Mouse (Mus musculus) liver, embryonic 11.5 days (tissue): ENCODE measurements around the gene Capn8. TPM values are rescaled to one million over a fixed set of nuclear protein-coding genes. Genes with fewer than 3 reads are reported as not detected.

Experiments used
- ATAC-seq: fragments of 200-750 bp; cut with Nextera tagmentation; replicated peaks from 2 replicates; pipeline ENCODE4 v1.8.0; 2017; ENCODE audit warnings: moderate number of reproducible peaks, mild to moderate bottlenecking, moderate TSS enrichment, moderate library complexity; ENCODE audit not compliant: low FRiP score
- DNase-seq: peaks from one replicate; pipeline ENCODE4 v3.0.0-alpha.2; 2017; ENCODE audit warnings: low spot score
- H3K27ac ChIP-seq: fragments of 300-500 bp; sonication (generic); 2 replicates; pipeline ENCODE4 v1.5.1; 2014; ENCODE audit warnings: mild to moderate bottlenecking, low read depth, low read length, control low read depth
- H3K27me3 ChIP-seq: fragments of 300-500 bp; sonication (generic); replicated peaks from 2 replicates; pipeline ENCODE4 v1.6.1; 2014; ENCODE audit warnings: low read length, mixed read lengths; ENCODE audit not compliant: control insufficient read depth, insufficient read depth
- H3K36me3 ChIP-seq: fragments of 300-500 bp; sonication (generic); 2 replicates; pipeline ENCODE4 v1.6.1; 2014; ENCODE audit warnings: mild to moderate bottlenecking, low read length, moderate library complexity, mixed read lengths; ENCODE audit not compliant: control insufficient read depth, insufficient read depth
- H3K4me1 ChIP-seq: fragments of 300-500 bp; sonication (generic); replicated peaks from 2 replicates; pipeline ENCODE4 v1.6.1; 2014; ENCODE audit warnings: low read length, mixed read lengths; ENCODE audit not compliant: control insufficient read depth, insufficient read depth
- H3K4me2 ChIP-seq: fragments of 300-500 bp; sonication (generic); 2 replicates; pipeline ENCODE4 v1.6.1; 2014; ENCODE audit warnings: mild to moderate bottlenecking, control low read depth, moderate library complexity
- H3K4me3 ChIP-seq: fragments of 300-500 bp; sonication (generic); 2 replicates; pipeline ENCODE4 v1.5.1; 2014; ENCODE audit warnings: low read depth, low read length, control low read depth
- H3K9ac ChIP-seq: fragments of 300-500 bp; sonication (generic); 2 replicates; pipeline ENCODE4 v1.6.1; 2014; ENCODE audit warnings: low read depth, low read length, control low read depth
- H3K9me3 ChIP-seq: fragments of 300-500 bp; sonication (generic); 2 replicates; pipeline ENCODE4 v1.6.1; 2016; ENCODE audit warnings: low read length, inconsistent platforms, mixed read lengths; ENCODE audit not compliant: control insufficient read depth
- WGBS: fragments of 180-500 bp; shearing (Covaris S2); extraction: QIAGEN DNeasy Blood & Tissue Kit; methylation state at CpG from one replicate; pipeline ENCODE4 v1.1.7; 2014; 5-methylcytosine and 5-hydroxymethylcytosine counted together
- polyA plus RNA-seq: library from polyadenylated mRNA; unstranded; fragments of >200 nt; fragmentation: Nextera tagmentation; extraction: Ambion mirVana; gene quantifications from 2 replicates; pipeline ENCODE4 v1.2.1, GENCODE M21; 2014

Capn8 gene
- polyA plus RNA-seq, 1 experiment from 2014 or later: not detected

DNA sequence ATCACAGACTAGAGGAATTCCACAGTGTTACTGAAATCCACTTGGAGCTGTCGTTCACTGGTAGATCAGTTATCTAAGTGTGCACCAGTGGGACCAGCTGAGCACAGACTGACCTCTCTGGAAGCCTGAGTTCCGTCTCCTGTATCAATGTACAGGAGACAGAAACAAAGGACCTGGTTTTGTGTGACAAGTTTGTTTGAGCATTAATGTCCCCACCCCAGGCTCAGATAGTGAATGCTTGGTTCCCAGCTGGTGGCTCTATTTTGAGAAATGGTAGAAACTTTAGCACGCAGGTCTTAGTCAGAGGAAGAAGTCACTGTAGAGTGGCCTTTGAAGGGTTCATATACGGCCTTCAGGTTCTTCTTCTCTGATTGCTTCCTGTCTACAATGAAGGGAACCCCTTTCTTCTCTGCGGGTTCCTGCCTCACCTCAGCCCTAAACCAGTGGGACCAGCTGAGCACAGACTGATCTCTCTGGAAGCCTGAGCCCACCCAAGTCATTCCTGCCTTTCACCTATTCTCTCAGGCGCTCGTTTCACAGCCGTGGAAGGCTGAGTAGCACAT lies 43.8 kb upstream of the Capn8 start:
- DNase-seq: no peak
- H3K9ac ChIP-seq: no peak overlapping the region; the same call in 1 of the 2 replicates
- H3K27ac ChIP-seq: no peak overlapping the region
- peaks cover 18% of the 10 kb centered on the region for H3K27me3 ChIP-seq
- H3K4me1 ChIP-seq: no peaks in the 10 kb centered on the region; the same call in 1 of the 2 replicates
- H3K4me2 ChIP-seq: no peak overlapping the region
- no peak for ATAC-seq
- no peaks in the 10 kb centered on the region for H3K9me3 ChIP-seq
- no peak overlapping the region for H3K4me3 ChIP-seq
- WGBS: 65% methylated on average over 8 of the region's 8 CpGs
- H3K36me3 ChIP-seq: no peaks in the 10 kb centered on the region

DNA sequence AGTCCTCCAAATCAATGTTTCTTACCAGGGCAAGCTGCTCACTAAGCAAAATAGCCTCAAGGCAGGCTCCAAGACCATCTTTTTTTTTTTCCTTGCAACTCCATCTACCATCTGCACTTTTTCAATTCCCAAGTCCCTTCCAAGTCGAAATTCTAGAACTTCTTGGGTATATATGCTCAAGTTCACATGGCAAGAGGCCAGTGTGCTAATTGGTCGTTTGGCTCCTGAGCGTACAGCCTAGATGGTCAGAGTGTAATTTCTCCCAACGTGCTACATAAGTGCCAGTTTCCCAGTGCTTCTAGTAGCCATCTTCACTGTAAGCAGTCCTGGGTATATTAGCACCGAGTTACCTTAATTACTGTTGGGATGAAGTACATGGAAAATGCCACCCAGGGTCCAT lies 41.8 kb upstream of the Capn8 start:
- peak; percentile 14 for DNase-seq
- WGBS: 81% methylated on average over 5 of the region's 5 CpGs
- no peak for ATAC-seq

DNA sequence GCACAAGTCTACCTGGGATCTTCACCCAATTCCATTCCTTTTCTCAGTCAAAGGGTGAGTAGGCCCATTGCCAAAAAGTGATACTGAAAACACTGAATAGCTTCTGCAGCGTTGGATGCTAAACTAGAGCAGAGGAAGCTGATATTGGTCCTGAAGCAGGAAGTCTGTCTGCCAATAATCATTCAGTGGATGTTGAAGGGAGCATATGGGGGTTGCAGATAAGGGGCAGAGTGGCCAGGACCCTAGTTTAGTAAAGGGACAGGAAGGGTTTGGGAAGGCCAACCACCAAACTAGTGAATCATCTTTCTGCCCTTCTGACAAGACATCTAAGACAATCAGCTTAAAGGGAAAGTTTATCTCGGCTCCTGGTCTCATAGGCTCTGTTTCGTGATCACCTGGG lies 41.1 kb upstream of the Capn8 start:
- 53% methylated on average over 3 of the region's 3 CpGs for WGBS
- Histone ChIP-seq H3K4me3 (no peak overlapping the region), H3K36me3 (no peaks in the 10 kb centered on the region), H3K4me2 (no peak overlapping the region), H3K9me3 (no peaks in the 10 kb centered on the region), H3K9ac (no peak overlapping the region), H3K27ac (no peak overlapping the region), H3K4me1 (peaks cover 5% of the 10 kb centered on the region), H3K27me3 (peaks cover 11% of the 10 kb centered on the region)
- ATAC-seq (no peak), DNase-seq (no peak)

More for the DNA sequence above, 41.8 kb upstream of the Capn8 start:
- H3K36me3 ChIP-seq: no peaks in the 10 kb centered on the region
- no peak overlapping the region for H3K4me3 ChIP-seq
- H3K4me1 ChIP-seq: peaks cover 1% of the 10 kb centered on the region; the same call in 1 of the 2 replicates
- H3K4me2 ChIP-seq: no peak overlapping the region
- H3K9ac ChIP-seq: no peak overlapping the region
- peaks cover 4% of the 10 kb centered on the region for H3K27me3 ChIP-seq
- no peak overlapping the region for H3K27ac ChIP-seq
- no peaks in the 10 kb centered on the region for H3K9me3 ChIP-seq

DNA sequence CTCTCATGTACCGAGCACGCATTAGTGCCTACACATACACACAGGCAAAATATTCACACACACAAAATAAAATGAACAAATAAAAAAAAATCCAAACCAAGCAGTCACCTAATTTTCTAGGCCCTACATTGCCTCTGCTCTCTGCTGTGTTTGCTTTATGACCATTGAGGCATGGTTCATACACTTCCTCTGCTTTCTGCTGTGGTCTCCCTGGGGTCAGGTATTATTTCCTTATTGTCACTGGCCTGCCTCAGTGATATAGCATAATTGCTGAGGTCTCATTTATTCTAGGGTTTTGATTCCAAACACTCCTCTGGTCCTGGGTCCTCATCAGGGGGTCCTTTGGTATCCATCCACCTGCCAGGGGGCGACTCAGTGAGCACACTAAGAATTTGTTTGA lies 39.2 kb upstream of the Capn8 start:
- Histone ChIP-seq H3K4me1 (peaks cover 5% of the 10 kb centered on the region), H3K4me2 (no peak overlapping the region), H3K4me3 (no peak overlapping the region), H3K9me3 (no peaks in the 10 kb centered on the region), H3K9ac (no peak overlapping the region), H3K27ac (no peak overlapping the region), H3K36me3 (no peaks in the 10 kb centered on the region), H3K27me3 (peaks cover 9% of the 10 kb centered on the region; the same call in 1 of the 2 replicates)
- ATAC-seq (no peak), DNase-seq (no peak)
- WGBS: 82% methylated on average over 3 of the region's 3 CpGs

DNA sequence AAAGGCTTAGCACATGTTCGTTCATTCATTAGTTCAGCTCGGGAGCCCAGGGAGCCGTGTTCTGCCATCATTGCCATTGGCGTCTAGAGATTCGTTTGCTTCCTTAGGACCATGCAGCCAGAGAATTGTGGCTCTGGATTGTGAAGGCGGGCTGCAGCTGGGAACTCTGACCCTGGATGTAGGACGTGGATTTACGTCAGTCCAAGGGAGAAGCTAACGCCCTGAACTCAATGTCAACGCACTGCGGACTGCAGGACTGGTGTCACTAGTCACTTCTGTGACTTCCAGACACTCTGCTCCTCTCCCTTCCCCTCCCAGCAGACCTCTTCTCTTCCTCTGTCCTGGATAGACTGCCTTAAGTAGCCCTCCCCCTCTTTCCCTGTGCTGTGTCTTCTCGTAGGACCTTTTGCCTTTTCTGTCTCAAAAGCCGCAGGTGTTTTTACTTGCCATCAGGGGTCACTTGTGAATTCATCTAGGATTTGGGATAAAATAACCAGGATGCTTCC lies 37.5 kb upstream of the Capn8 start:
- Histone ChIP-seq H3K36me3 (no peaks in the 10 kb centered on the region), H3K4me1 (peaks cover 5% of the 10 kb centered on the region), H3K4me3 (no peak overlapping the region), H3K27ac (no peak overlapping the region), H3K27me3 (peaks cover 9% of the 10 kb centered on the region; the same call in 1 of the 2 replicates), H3K9me3 (no peaks in the 10 kb centered on the region), H3K9ac (no peak overlapping the region), H3K4me2 (no peak overlapping the region)
- DNase-seq (no peak), ATAC-seq (no peak)
- 50% methylated on average over 13 of the region's 13 CpGs for WGBS

DNA sequence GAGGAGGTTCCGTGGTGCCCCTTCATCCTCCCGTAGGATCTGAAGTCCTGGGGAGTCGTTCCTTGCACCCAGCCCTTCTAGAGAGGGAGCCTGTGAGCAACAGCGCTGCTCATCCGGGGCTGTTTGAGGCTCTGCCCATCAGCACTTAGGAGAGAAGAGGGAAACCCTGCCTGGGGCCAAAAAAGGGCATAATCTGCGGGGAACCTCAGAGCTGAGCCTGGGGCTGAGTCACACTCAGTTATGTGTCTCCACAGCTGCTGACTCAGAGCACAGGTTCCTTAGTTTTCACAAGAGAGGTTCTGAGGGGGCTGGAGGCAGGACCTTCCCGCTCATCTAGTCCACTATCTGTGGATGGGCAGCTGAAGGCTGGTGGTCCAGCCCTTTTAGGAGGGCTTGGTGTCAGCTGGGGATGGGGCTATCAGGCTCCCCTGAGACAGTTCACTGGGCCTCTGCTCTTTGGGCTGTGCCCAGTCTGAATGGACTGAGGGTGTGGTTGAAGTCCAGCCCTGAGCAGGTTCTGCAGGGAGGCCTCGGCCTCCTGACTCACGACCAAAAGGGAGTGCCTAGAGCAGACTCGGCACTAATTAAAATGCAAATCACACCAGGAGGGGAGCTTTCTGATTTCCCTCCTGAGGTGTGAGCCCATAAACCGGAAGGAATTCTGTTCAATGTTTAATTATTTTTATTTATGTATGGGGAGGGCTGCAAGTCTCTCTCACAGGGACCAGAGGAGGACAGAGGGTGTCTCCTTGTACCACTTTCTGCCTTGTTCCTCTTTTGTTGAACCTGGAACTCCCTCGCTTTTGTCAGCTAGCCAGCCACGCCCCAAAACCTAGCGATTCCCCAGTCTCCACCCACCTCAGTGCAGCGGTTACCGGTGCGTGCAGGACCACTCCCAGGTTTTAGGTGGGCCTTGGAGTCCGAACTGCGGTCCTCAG lies 36.6 kb upstream of the Capn8 start:
- H3K9me3 ChIP-seq: 0 out of 2 replicates have a peak, but pooled peaks cover 3% of the 10 kb centered on the region
- no peak overlapping the region for H3K9ac ChIP-seq
- 7% methylated on average over 19 of the region's 19 CpGs for WGBS
- DNase-seq (no peak), ATAC-seq (no peak; the same call in 1 of the 2 replicates)
- peaks cover 9% of the 10 kb centered on the region; the same call in 1 of the 2 replicates for H3K27me3 ChIP-seq
- no peak overlapping the region for H3K4me3 ChIP-seq
- peaks cover 5% of the 10 kb centered on the region for H3K4me1 ChIP-seq
- no peak overlapping the region for H3K27ac ChIP-seq
- H3K4me2 ChIP-seq: peak overlapping the region; percentile 40
- no peaks in the 10 kb centered on the region for H3K36me3 ChIP-seq

DNA sequence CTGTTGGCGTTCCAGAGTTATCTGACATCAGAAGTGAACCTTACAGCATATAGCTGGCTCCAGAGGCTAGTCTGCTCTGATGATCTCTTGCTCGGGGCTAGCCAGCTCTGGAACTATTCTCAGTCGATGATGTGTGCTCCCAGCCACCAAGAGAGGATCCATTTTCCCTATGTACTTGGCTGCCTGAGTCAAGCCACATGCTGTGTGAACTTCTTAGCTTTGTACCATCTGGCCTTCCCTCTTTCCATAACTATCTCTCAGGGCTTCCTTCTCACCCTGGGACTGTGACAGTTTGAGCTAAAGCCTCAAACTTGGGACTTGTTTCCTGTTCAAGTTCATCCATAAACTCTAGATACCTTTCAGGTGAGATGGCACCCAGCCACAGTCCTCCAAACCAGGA lies 31.2 kb upstream of the Capn8 start:
- ATAC-seq (no peak), DNase-seq (no peak)
- no peaks in the 10 kb centered on the region for H3K36me3 ChIP-seq
- no peak overlapping the region for H3K9ac ChIP-seq
- H3K4me1 ChIP-seq: no peaks in the 10 kb centered on the region
- H3K9me3 ChIP-seq: 0 out of 2 replicates have a peak, but pooled peaks cover 3% of the 10 kb centered on the region
- H3K4me3 ChIP-seq: no peak overlapping the region
- no peak overlapping the region for H3K4me2 ChIP-seq
- peaks cover 2% of the 10 kb centered on the region; the same call in 1 of the 2 replicates for H3K27me3 ChIP-seq
- H3K27ac ChIP-seq: no peak overlapping the region
- WGBS: 75% methylated on average over 3 of the region's 3 CpGs

DNA sequence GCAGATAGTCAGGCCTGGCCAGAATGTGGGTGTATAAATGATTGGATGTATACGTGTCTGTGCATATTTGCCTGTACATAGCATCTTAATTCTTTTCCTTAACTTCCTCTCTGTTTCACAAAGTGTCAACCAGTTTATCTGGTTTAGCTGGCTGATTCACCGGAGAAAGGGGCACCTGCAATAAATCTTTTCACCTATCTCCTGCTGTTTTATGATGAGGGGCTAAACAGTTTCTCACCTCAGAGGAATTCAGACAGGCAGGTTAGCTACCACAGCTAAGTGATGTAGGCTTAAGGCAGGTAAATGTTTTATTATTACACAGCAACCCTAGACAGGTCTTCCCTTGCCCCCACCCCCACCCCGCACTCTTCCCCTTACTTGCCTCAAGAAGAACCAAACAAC lies 29.7 kb upstream of the Capn8 start:
- no peak overlapping the region for H3K27ac ChIP-seq
- no peaks in the 10 kb centered on the region for H3K4me1 ChIP-seq
- no peaks in the 10 kb centered on the region for H3K27me3 ChIP-seq
- 73% methylated on average over 3 of the region's 3 CpGs for WGBS
- ATAC-seq (no peak), DNase-seq (no peak)
- H3K4me3 ChIP-seq: no peak overlapping the region
- H3K9ac ChIP-seq: no peak overlapping the region
- no peaks in the 10 kb centered on the region for H3K36me3 ChIP-seq
- H3K4me2 ChIP-seq: no peak overlapping the region
- H3K9me3 ChIP-seq: 0 out of 2 replicates have a peak, but pooled peaks cover 3% of the 10 kb centered on the region
